Mouse (Mus musculus): Measurements from ENCODE around the gene Cacnb2.

- TF ChIP-seq CTCF (IDR thresholded peaks at IDR 0.05; ENCODE audit: low read depth) (no peak), EP300 (IDR thresholded peaks at IDR 0.05; ENCODE audit: low read depth) (no peak)
Observed at GRCm38 (mm10) chr2:14883460-14883859, 280.6 kb downstream of the Cacnb2 start.
